ENCODE assay signal across 18 mouse cellular contexts in genomic region chr5:131613301-131613700, GRCm38 (mm10).
DNase-seq lines count a peak whose midpoint lies in the region; ATAC-seq and TF ChIP-seq lines count a peak whose summit lies in the region.
"Had no signal": no experiment of that assay in that cellular context is flagged by ENCODE, and none has a peak within 500 bp of the region (broad histone marks: within the 10 kb centered on the region; RNA-seq: fewer than 3 reads in every experiment).

No protein-coding gene starts in this region.

- ATAC-seq in limb, embryonic 12.5 days (ENCODE audit: insufficient number of reproducible peaks, insufficient read depth, low FRiP score, low TSS enrichment, low read depth): no peak
- ATAC-seq in hindbrain, postnatal 0 days: no peak
- ATAC-seq in neural tube, embryonic 13.5 days (ENCODE audit: low read depth): no peak
- no peak for ATAC-seq in liver, postnatal 0 days
- ATAC-seq: CD4-positive, CD25-positive, alpha-beta regulatory T cell, adult 4 months had no signal

- H3K36me3 ChIP-seq in limb, embryonic 12.5 days: no peaks in the 10 kb centered on the region
- H3K36me3 ChIP-seq in limb, embryonic 10.5 days: no peaks in the 10 kb centered on the region
- no peaks in the 10 kb centered on the region for H3K36me3 ChIP-seq in hindbrain, postnatal 0 days (ENCODE audit: insufficient read depth, low read length)
- no peaks in the 10 kb centered on the region for H3K36me3 ChIP-seq in neural tube, embryonic 13.5 days
- no peaks in the 10 kb centered on the region for H3K36me3 ChIP-seq in liver, postnatal 0 days (replicated peaks; ENCODE audit: insufficient read depth, low read length)
- H3K36me3 ChIP-seq: kidney, embryonic 15.5 days had no signal

- peaks cover 28% of the 10 kb centered on the region for H3K4me1 ChIP-seq in limb, embryonic 12.5 days (replicated peaks)
- H3K4me1 ChIP-seq in limb, embryonic 10.5 days: peaks cover 34% of the 10 kb centered on the region
- H3K4me1 ChIP-seq in hindbrain, postnatal 0 days (ENCODE audit: insufficient read depth, low read length): 0 out of 2 replicates have a peak, but pooled peaks cover 7% of the 10 kb centered on the region
- peaks cover 87% of the 10 kb centered on the region for H3K4me1 ChIP-seq in neural tube, embryonic 13.5 days (replicated peaks)
- H3K4me1 ChIP-seq in liver, postnatal 0 days (ENCODE audit: insufficient read depth): no peaks in the 10 kb centered on the region

- no peak overlapping the region for H3K27ac ChIP-seq in limb, embryonic 12.5 days
- H3K27ac ChIP-seq in limb, embryonic 10.5 days: no peak overlapping the region
- no peak overlapping the region for H3K27ac ChIP-seq in hindbrain, postnatal 0 days
- no peak overlapping the region for H3K27ac ChIP-seq in neural tube, embryonic 13.5 days (replicated peaks)
- no peak overlapping the region for H3K27ac ChIP-seq in liver, postnatal 0 days (ENCODE audit: low read depth)
- H3K27ac ChIP-seq: kidney, embryonic 15.5 days; liver, embryonic 14.5 days had no signal

- H3K9me3 ChIP-seq in limb, embryonic 12.5 days: no peaks in the 10 kb centered on the region
- H3K9me3 ChIP-seq in limb, embryonic 10.5 days (replicated peaks): no peaks in the 10 kb centered on the region
- H3K9me3 ChIP-seq in hindbrain, postnatal 0 days (ENCODE audit: low read length): no peaks in the 10 kb centered on the region
- H3K9me3 ChIP-seq in neural tube, embryonic 13.5 days: no peaks in the 10 kb centered on the region
- H3K9me3 ChIP-seq in liver, postnatal 0 days (ENCODE audit: low read length): no peaks in the 10 kb centered on the region
- H3K9me3 ChIP-seq: kidney, embryonic 15.5 days had no signal

- DNase-seq in limb, embryonic 10.5 days (ENCODE audit: low spot score): no peak
- no peak for DNase-seq in hindbrain, postnatal 0 days (ENCODE audit: low spot score)
- peak; percentile 72 for DNase-seq in large intestine, adult 2 months (ENCODE audit: low read depth, low spot score)
- DNase-seq in thymus, postnatal 25 days: no peak
- no peak for DNase-seq in liver, postnatal 0 days
- DNase-seq in kidney, adult 9 months: no peak
- DNase-seq: adrenal gland, postnatal 14 days; cerebellum, postnatal 10 days; gastrocnemius, postnatal 10 days; heart, postnatal 36 days; left cerebral cortex, postnatal 4 days; thymus, postnatal 14 days had no signal

- 0 out of 2 replicates have a peak overlapping the region, but pooled peaks have one; percentile 4 for H3K4me2 ChIP-seq in limb, embryonic 12.5 days
- peak overlapping the region; percentile 37; the same call in 1 of the 2 replicates for H3K4me2 ChIP-seq in hindbrain, postnatal 0 days (ENCODE audit: low read depth, low read length)
- H3K4me2 ChIP-seq in neural tube, embryonic 13.5 days: peak overlapping the region; percentile 68
- no peak overlapping the region for H3K4me2 ChIP-seq in liver, postnatal 0 days (ENCODE audit: low read depth, low read length)
- H3K4me2 ChIP-seq: heart, embryonic 11.5 days; kidney, embryonic 15.5 days had no signal

- H3K27me3 ChIP-seq in limb, embryonic 12.5 days: peaks cover 38% of the 10 kb centered on the region
- H3K27me3 ChIP-seq in limb, embryonic 10.5 days (ENCODE audit: low read depth, poor library complexity, severe bottlenecking): peaks cover 93% of the 10 kb centered on the region
- no peaks in the 10 kb centered on the region for H3K27me3 ChIP-seq in hindbrain, postnatal 0 days (ENCODE audit: insufficient read depth, low read length)
- peaks cover 26% of the 10 kb centered on the region for H3K27me3 ChIP-seq in neural tube, embryonic 13.5 days
- peaks cover 19% of the 10 kb centered on the region; the same call in 1 of the 2 replicates for H3K27me3 ChIP-seq in liver, postnatal 0 days (ENCODE audit: insufficient read depth, low read length)

- 61% methylated on average over 3 of the region's 3 CpGs for WGBS in limb, embryonic 12.5 days
- 74% methylated on average over 3 of the region's 3 CpGs for WGBS in limb, embryonic 10.5 days
- WGBS in hindbrain, postnatal 0 days: 79% methylated on average over 3 of the region's 3 CpGs
- 28% methylated on average over 3 of the region's 3 CpGs for WGBS in large intestine, adult 2 months
- WGBS in neural tube, embryonic 13.5 days: 76% methylated on average over 3 of the region's 3 CpGs
- 66% methylated on average over 3 of the region's 3 CpGs for WGBS in liver, postnatal 0 days (ENCODE audit: insufficient replicate concordance)

- no peak for TF ChIP-seq EP300 in liver, postnatal 0 days (IDR thresholded peaks at IDR 0.05; ENCODE audit: low read depth)

- H3K9ac ChIP-seq in limb, embryonic 12.5 days (replicated peaks): no peak overlapping the region
- no peak overlapping the region for H3K9ac ChIP-seq in hindbrain, postnatal 0 days (replicated peaks; ENCODE audit: low read length)
- H3K9ac ChIP-seq in neural tube, embryonic 13.5 days: peak overlapping the region; percentile 27; the same call in 1 of the 2 replicates
- no peak overlapping the region for H3K9ac ChIP-seq in liver, postnatal 0 days (replicated peaks)
- H3K9ac ChIP-seq: kidney, embryonic 15.5 days; liver, embryonic 14.5 days had no signal

- no peak for TF ChIP-seq CTCF in hindbrain, postnatal 0 days (IDR thresholded peaks at IDR 0.05; ENCODE audit: low read depth)
- no peak for TF ChIP-seq CTCF in liver, postnatal 0 days (IDR thresholded peaks at IDR 0.05; ENCODE audit: low read depth)

- no peak overlapping the region for H3K4me3 ChIP-seq in limb, embryonic 12.5 days (replicated peaks)
- no peak overlapping the region for H3K4me3 ChIP-seq in limb, embryonic 10.5 days
- no peak overlapping the region for H3K4me3 ChIP-seq in hindbrain, postnatal 0 days (ENCODE audit: low read length)
- H3K4me3 ChIP-seq in neural tube, embryonic 13.5 days: peak overlapping the region; percentile 48
- no peak overlapping the region for H3K4me3 ChIP-seq in liver, postnatal 0 days (ENCODE audit: low read depth, low read length)
- H3K4me3 ChIP-seq: kidney, embryonic 15.5 days had no signal
